Mouse (Mus musculus) stomach, postnatal 0 days (tissue): ENCODE measurements around the gene Msrb3.

Experiments used
- CTCF ChIP-seq: IDR thresholded peaks from 2 replicates; pipeline ENCODE4 v1.5.1; 2016; ENCODE audit warnings: antibody characterized with exemption, low read depth, mild to moderate bottlenecking, moderate library complexity
- EP300 ChIP-seq: optimal IDR thresholded peaks from 2 replicates; pipeline ENCODE3; 2016; ENCODE audit warnings: antibody characterized with exemption

GRCm38 (mm10) chr10:120904676-120905075, 5.8 kb upstream of the Msrb3 start:
- TF ChIP-seq CTCF (no peak), EP300 (no peak)
